Mouse (Mus musculus): Measurements from ENCODE around the gene Ctnnd2. TPM values are rescaled to one million over a fixed set of nuclear protein-coding genes. Genes with fewer than 3 reads are reported as not detected.

Ctnnd2 gene
- total RNA-seq, 2 experiments from 2014 or later, result 220 to 250 TPM

GRCm38 (mm10) chr15:30480676-30481075 is 308.3 kb downstream of the Ctnnd2 start:
- DNase-seq (ENCODE audit: low spot score in 2 of 2), result peak; percentile 47 to 72

GRCm38 (mm10) chr15:30506476-30506875 is 334.1 kb downstream of the Ctnnd2 start:
- no peak for DNase-seq (ENCODE audit: low spot score in 2 of 2)

GRCm38 (mm10) chr15:30512467-30512866 is 340.1 kb downstream of the Ctnnd2 start:
- no peak for DNase-seq (ENCODE audit: low spot score in 2 of 2)

GRCm38 (mm10) chr15:30513122-30513521 is 340.7 kb downstream of the Ctnnd2 start:
- no peak for DNase-seq (ENCODE audit: low spot score in 2 of 2)

GRCm38 (mm10) chr15:30515425-30515824 is 343.0 kb downstream of the Ctnnd2 start:
- DNase-seq (ENCODE audit: low spot score in 2 of 2), result no peak

GRCm38 (mm10) chr15:30541459-30541858 is 369.1 kb downstream of the Ctnnd2 start:
- no peak for DNase-seq (ENCODE audit: low spot score in 2 of 2)

- DNase-seq (ENCODE audit: low spot score in 2 of 2), result peak in 1 of 2 experiments; percentile 50
Observed at GRCm38 (mm10) chr15:30548263-30548662, 375.9 kb downstream of the Ctnnd2 start.

- no peak for DNase-seq (ENCODE audit: low spot score in 2 of 2)
Observed at GRCm38 (mm10) chr15:30550956-30551355, 378.6 kb downstream of the Ctnnd2 start.

GRCm38 (mm10) chr15:30553910-30554406 is 381.6 kb downstream of the Ctnnd2 start:
- DNase-seq (ENCODE audit: low spot score in 2 of 2), result no peak

- DNase-seq (ENCODE audit: low spot score in 2 of 2), result no peak
Observed at GRCm38 (mm10) chr15:30555787-30556186, 383.4 kb downstream of the Ctnnd2 start.

- no peak for DNase-seq (ENCODE audit: low spot score in 2 of 2)
Observed at GRCm38 (mm10) chr15:30562375-30562774, 390.0 kb downstream of the Ctnnd2 start.

GRCm38 (mm10) chr15:30564594-30564993 is 392.2 kb downstream of the Ctnnd2 start:
- no peak for DNase-seq (ENCODE audit: low spot score in 2 of 2)

- peak in 1 of 2 experiments; percentile 55 for DNase-seq (ENCODE audit: low spot score in 2 of 2)
Observed at GRCm38 (mm10) chr15:30570254-30570800, 397.9 kb downstream of the Ctnnd2 start.

- DNase-seq (ENCODE audit: low spot score in 2 of 2), result peak in 1 of 2 experiments; percentile 37
Observed at GRCm38 (mm10) chr15:30587446-30587845, 415.1 kb downstream of the Ctnnd2 start.

- no peak for DNase-seq (ENCODE audit: low spot score in 2 of 2)
Observed at GRCm38 (mm10) chr15:30590865-30591264, 418.5 kb downstream of the Ctnnd2 start.

GRCm38 (mm10) chr15:30595507-30595906 is 423.1 kb downstream of the Ctnnd2 start:
- DNase-seq (ENCODE audit: low spot score in 2 of 2), result no peak

- DNase-seq (ENCODE audit: low spot score in 2 of 2), result no peak
Observed at GRCm38 (mm10) chr15:30610613-30611012, 438.2 kb downstream of the Ctnnd2 start.

- no peak for DNase-seq (ENCODE audit: low spot score in 2 of 2)
Observed at GRCm38 (mm10) chr15:30615451-30615850, 443.1 kb downstream of the Ctnnd2 start.

- no peak for DNase-seq (ENCODE audit: low spot score in 2 of 2)
Observed at GRCm38 (mm10) chr15:30616861-30617260, 444.5 kb downstream of the Ctnnd2 start.

GRCm38 (mm10) chr15:30617932-30618331 is 445.5 kb downstream of the Ctnnd2 start:
- no peak for DNase-seq (ENCODE audit: low spot score in 2 of 2)

GRCm38 (mm10) chr15:30628524-30628923 is 456.1 kb downstream of the Ctnnd2 start:
- DNase-seq (ENCODE audit: low spot score in 2 of 2), result no peak

- DNase-seq (ENCODE audit: low spot score in 2 of 2), result no peak
Observed at GRCm38 (mm10) chr15:30632113-30632735, 459.8 kb downstream of the Ctnnd2 start.

GRCm38 (mm10) chr15:30633917-30634316 is 461.5 kb downstream of the Ctnnd2 start:
- no peak for DNase-seq (ENCODE audit: low spot score in 2 of 2)
